Mouse (Mus musculus) right cerebral cortex, postnatal 25 days (tissue): ENCODE measurements around the gene Gtdc1.
"Not testable (repeated sequence)": the region's sequence is repeated elsewhere in the genome, so short reads cannot be mapped to it uniquely, and the experiment has no call there.

Source experiments
- DNase-seq: peaks from one replicate; pipeline ENCODE4 v3.0.0; 2022

Gene Gtdc1

GRCm38 (mm10) chr2:44736618-44737017 is 190.8 kb downstream of the Gtdc1 start:
- no peak for DNase-seq

GRCm38 (mm10) chr2:44721461-44721860 is 206.0 kb downstream of the Gtdc1 start:
- DNase-seq = no peak

GRCm38 (mm10) chr2:44705883-44706615 is 221.4 kb downstream of the Gtdc1 start:
- peak; percentile 6 for DNase-seq

GRCm38 (mm10) chr2:44700276-44700675 is 227.2 kb downstream of the Gtdc1 start:
- no peak for DNase-seq

GRCm38 (mm10) chr2:44696441-44696840 is 231.0 kb downstream of the Gtdc1 start:
- no peak for DNase-seq

- no peak for DNase-seq
Measured at GRCm38 (mm10) chr2:44693898-44694297, 233.6 kb downstream of the Gtdc1 start.

GRCm38 (mm10) chr2:44664049-44664448 is 263.4 kb downstream of the Gtdc1 start:
- peak; percentile 19 for DNase-seq

- no peak for DNase-seq
Measured at GRCm38 (mm10) chr2:44659870-44660269, 267.6 kb downstream of the Gtdc1 start.

- DNase-seq = no peak
Measured at GRCm38 (mm10) chr2:44659011-44659410, 268.4 kb downstream of the Gtdc1 start.

- no peak for DNase-seq
Measured at GRCm38 (mm10) chr2:44648537-44648936, 278.9 kb downstream of the Gtdc1 start.

- no peak for DNase-seq
Measured at GRCm38 (mm10) chr2:44646398-44646797, 281.1 kb downstream of the Gtdc1 start.

GRCm38 (mm10) chr2:44639370-44639769 is 288.1 kb downstream of the Gtdc1 start:
- DNase-seq = no peak

GRCm38 (mm10) chr2:44638157-44638556 is 289.3 kb downstream of the Gtdc1 start:
- no peak for DNase-seq

- no peak for DNase-seq
Measured at GRCm38 (mm10) chr2:44633971-44634370, 293.5 kb downstream of the Gtdc1 start.

- no peak for DNase-seq
Measured at GRCm38 (mm10) chr2:44633064-44633463, 294.4 kb downstream of the Gtdc1 start.

GRCm38 (mm10) chr2:44632584-44632983 is 294.9 kb downstream of the Gtdc1 start:
- DNase-seq = no peak

GRCm38 (mm10) chr2:44631064-44631463 is 296.4 kb downstream of the Gtdc1 start:
- DNase-seq = no peak

GRCm38 (mm10) chr2:44628778-44629177 is 298.7 kb downstream of the Gtdc1 start:
- DNase-seq = no peak

- no peak for DNase-seq
Measured at GRCm38 (mm10) chr2:44625154-44625553, 302.3 kb downstream of the Gtdc1 start.

- DNase-seq = no peak
Measured at GRCm38 (mm10) chr2:44622471-44622870, 305.0 kb downstream of the Gtdc1 start.

- DNase-seq = not testable (repeated sequence)
Measured at GRCm38 (mm10) chr2:44599653-44600052, 327.8 kb downstream of the Gtdc1 start.

- no peak for DNase-seq
Measured at GRCm38 (mm10) chr2:44594276-44594675, 333.2 kb downstream of the Gtdc1 start.

GRCm38 (mm10) chr2:44590881-44591280 is 336.6 kb downstream of the Gtdc1 start:
- DNase-seq = no peak

- no peak for DNase-seq
Measured at GRCm38 (mm10) chr2:44584061-44584460, 343.4 kb downstream of the Gtdc1 start.

- DNase-seq = no peak
Measured at GRCm38 (mm10) chr2:44583491-44583890, 344.0 kb downstream of the Gtdc1 start.
